Mouse (Mus musculus) urinary bladder, adult 18-20 months (tissue): Measurements from ENCODE around the gene Rps27.

ENCODE experiments used
- DNase-seq, 2 experiments: peaks; one replicate each; pipeline ENCODE4 v3.0.0; 2022; ENCODE audit warnings: low spot score in 2 of 2, mixed read lengths in 2 of 2

Rps27 gene

GRCm38 (mm10) chr3:90231507-90232333, 18.3 kb upstream of the Rps27 start, which contains the start of gene Jtb:
TSS of gene Jtb (plus strand) at chr3:90231597.
- DNase-seq, result peak; percentile 77 to 93

- no peak for DNase-seq
These were observed 17.6 kb upstream of the Rps27 start for GRCm38 (mm10) chr3:90231075-90231474.

GRCm38 (mm10) chr3:90224331-90224730, 10.9 kb upstream of the Rps27 start:
- DNase-seq, result no peak

DNA sequence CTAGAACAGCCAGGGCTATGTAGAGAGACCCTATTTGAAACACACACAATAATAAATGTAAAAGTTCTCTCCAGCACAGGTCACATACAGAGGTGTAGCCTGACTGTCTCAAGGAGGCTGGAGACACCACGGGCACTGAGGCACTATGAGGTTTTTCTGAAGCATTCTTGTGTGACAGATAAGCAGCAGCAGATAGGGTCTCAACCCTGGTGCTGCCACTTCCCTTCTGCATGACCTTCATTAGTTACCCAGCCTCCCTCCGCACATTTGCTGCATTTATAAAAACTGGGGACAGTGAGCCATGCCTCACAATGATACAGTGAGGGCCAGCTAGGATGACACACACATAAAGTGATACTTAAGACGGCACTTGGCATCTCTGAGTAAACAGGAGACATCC, 9.5 kb upstream of the Rps27 start:
- no peak for DNase-seq

GRCm38 (mm10) chr3:90222455-90222854, 9.0 kb upstream of the Rps27 start:
- no peak for DNase-seq

GRCm38 (mm10) chr3:90221123-90221522, 7.7 kb upstream of the Rps27 start:
- DNase-seq, result no peak

DNA sequence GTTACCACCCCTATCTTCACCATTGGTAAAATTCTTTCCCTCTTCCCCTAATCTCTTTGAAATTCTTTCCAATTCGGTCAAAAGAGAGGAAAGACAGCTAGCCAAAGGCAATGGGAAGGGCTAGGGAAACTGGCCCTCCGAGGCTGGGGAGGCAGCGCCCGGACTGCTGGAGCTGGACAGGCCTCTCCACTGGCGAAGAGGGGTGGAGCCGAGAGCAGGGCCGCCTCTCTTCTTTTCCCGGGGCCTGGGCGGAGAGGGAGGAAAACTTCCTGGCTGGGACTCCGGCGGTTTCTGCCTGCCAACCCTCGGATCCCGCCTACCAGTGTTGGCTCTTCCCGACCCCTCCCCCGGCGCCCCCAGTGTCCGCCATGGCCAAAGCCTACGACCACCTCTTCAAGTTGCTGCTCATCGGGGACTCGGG, 7.1 kb upstream of the Rps27 start:
- DNase-seq, result peak; percentile 73 to 79

- DNase-seq, result no peak
These were observed 6.6 kb upstream of the Rps27 start for GRCm38 (mm10) chr3:90220088-90220487.

GRCm38 (mm10) chr3:90215825-90216380, 2.5 kb upstream of the Rps27 start:
- DNase-seq, result no peak

- no peak for DNase-seq
These were observed 669 bp upstream of the Rps27 start for GRCm38 (mm10) chr3:90213956-90214684.

DNA sequence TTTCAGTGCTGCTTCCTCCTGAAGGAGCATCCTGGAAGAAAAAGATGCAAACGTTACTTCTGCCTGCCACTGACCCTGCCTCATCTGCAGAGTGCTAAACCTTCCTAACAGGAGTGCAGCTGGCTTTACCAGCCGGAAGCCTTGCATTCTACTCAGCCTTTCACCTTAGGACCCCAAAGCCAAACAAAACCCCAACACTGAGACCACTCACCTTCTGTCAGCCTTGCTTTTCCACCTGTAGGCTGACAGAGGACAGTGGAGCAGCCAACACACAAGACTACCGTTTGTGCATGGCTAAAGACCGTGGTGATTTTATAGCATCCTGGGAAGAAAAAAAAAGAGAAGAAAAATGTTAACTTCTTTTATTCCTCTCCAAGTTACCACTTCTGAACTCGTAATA, 728 bp downstream of the Rps27 start:
- DNase-seq, result no peak

DNA sequence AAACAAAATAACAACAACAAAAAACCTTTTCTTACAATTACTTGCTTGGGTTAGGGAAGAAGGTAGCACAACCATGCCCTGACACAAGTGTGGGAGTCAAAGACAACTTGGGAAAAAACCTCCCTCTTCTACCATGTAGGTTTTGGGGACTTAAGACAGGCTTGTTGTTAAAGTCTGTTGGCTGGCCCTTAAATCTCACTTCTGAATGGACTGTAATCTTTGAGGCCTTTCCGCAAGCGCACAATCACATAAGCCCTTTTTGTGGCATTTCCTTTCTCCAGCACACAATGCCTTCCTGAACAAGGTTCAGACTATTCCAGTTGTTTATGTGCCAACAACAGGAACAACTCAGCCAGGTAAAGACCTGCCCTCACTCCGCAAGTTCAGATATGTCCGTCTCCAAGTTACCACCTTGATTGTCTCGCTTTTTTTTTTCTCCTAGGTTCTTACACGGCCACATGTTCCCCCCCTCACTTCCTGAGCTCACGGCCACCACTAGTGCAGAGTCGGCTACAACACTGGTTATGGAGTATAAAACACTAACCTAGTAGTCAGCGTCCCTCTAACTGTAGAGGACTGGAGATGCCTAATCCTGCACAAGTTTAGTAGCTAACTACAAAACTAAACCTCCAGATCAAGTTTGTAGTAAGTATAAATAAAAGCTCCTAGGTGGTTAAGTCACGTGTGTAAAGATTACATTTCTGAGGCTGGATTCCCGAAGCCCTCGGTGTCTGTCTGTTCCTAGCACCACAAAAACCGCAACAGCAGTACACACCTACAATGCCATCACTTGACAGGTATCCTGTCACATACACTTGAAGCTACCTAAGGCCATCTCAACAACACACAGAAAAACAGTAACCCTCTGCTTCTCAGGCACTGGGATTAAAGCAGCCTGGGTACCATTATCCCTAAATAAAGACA, 1.7 kb downstream of the Rps27 start:
- DNase-seq, result no peak

- no peak for DNase-seq
These were observed 3.4 kb downstream of the Rps27 start for GRCm38 (mm10) chr3:90209908-90210566.

DNA sequence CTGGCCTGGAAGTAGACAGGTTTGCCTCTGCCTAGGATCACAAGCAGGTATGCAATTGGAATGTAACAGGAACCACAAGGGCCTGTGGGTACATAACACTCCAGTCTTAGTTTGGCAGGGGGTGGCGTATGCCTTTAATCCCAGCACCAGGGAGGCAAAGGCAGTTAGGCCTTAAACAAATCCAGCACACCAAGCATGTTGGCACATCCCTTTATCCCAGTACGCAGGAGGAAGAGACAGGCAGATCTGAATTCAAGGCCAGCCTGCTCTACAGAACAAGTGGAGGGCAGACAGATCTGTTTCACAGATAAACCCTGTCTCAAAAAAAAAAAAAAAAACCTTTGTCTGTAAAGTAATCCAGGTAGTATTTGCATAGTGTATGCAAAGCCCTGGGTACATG, 4.8 kb downstream of the Rps27 start:
- DNase-seq, result no peak

- DNase-seq, result no peak
These were observed 8.9 kb downstream of the Rps27 start for GRCm38 (mm10) chr3:90204582-90204981.

GRCm38 (mm10) chr3:90203619-90204018, 9.8 kb downstream of the Rps27 start:
- no peak for DNase-seq

DNA sequence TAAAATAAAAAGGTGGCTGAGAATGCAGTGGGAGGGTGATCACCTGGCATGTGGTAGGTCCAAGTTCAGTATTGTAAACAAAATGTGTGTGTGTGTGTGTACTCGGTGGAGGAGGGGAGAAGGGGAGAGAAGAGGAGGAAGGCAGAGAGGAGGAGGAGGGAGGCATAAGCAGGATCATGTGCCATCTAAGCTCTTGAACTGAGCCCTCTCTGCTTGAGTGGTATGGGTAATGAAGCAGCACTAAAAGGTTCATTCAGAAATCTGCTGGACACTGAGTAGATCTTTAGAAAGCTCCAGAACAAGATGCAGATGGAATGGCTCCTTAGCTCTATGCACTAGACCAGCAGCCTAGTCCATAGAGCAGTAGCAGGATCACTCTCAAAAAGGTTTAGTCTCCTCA, 10.6 kb downstream of the Rps27 start:
- no peak for DNase-seq

- no peak for DNase-seq
These were observed 15.9 kb downstream of the Rps27 start for GRCm38 (mm10) chr3:90197548-90197947.

DNA sequence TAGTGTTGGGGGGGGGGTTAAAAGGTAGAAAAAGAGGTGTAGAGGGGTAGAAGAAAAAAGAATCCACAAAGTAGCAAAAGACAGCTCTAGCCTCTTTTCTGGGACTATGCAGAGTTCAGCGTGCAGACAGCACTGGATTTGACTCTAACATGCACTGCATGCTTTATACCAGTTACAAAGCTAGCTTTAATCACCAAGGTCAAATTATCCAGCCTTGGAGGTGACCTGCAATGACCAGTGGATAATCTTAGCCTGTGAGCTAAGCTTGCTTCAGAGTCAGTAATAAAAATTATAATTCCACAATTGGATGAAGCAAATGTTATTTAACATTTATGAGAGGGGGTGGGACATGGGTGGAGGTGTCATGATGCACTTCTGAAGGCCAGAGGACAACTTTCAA, 17.8 kb downstream of the Rps27 start:
- no peak for DNase-seq

GRCm38 (mm10) chr3:90194759-90195158, 18.7 kb downstream of the Rps27 start:
- DNase-seq, result no peak

GRCm38 (mm10) chr3:90190859-90191510, 22.5 kb downstream of the Rps27 start:
- DNase-seq, result no peak
